Mouse (Mus musculus): ENCODE results near the gene Iffo2.

DNA sequence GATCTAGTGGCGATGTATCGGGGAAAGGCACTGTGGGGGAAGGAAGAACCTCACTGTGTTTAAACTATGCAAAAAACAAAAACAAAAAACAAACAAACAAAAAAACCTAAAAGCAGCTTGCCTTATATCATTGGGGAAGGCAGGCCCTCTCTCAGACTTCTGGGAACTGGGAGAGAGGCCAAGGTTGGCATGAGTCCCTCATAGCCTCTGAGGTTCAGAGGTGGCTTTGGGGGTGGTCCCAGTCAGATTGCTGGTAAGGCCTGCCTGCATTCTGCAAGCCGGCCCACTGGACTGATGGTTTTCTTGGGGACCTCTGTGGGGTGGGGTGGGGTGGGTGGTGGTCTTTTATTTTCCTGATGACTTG lies 86.6 kb downstream of the Iffo2 start:
- TF ChIP-seq CTCF (IDR thresholded peaks at IDR 0.05; ENCODE audit: borderline replicate concordance, extremely low read depth, insufficient read depth, insufficient read length) (no peak), POLR2A (IDR thresholded peaks at IDR 0.05; ENCODE audit: borderline replicate concordance, extremely low read depth, insufficient read depth, insufficient read length, poor library complexity, severe bottlenecking) (no peak)

All from brain, embryonic 14.5 days (tissue).